Mouse (Mus musculus) intestine, embryonic 16.5 days (tissue): Measurements from ENCODE around the gene Wdr64. TPM values are rescaled to one million over a fixed set of nuclear protein-coding genes. Genes with fewer than 3 reads are reported as not detected.

Source experiments
- ATAC-seq: fragments of 200-750 bp; cut with Nextera tagmentation; 2 replicates; pipeline ENCODE4 v1.8.0; 2017; ENCODE audit warnings: moderate TSS enrichment, moderate library complexity
- H3K27ac ChIP-seq: fragments of 300-500 bp; sonication (generic); 2 replicates; pipeline ENCODE4 v1.5.1; 2014; ENCODE audit warnings: mild to moderate bottlenecking, low read length
- H3K27me3 ChIP-seq: fragments of 300-500 bp; sonication (generic); replicated peaks from 2 replicates; pipeline ENCODE4 v1.6.1; 2014; ENCODE audit warnings: low read length, control low read depth, mixed read lengths; ENCODE audit not compliant: control insufficient read depth, insufficient read depth
- H3K36me3 ChIP-seq: fragments of 300-500 bp; sonication (generic); 2 replicates; pipeline ENCODE4 v1.6.1; 2014; ENCODE audit warnings: low read length, control low read depth; ENCODE audit not compliant: control insufficient read depth, insufficient read depth
- H3K4me1 ChIP-seq: fragments of 300-500 bp; sonication (generic); 2 replicates; pipeline ENCODE4 v1.6.1; 2014; ENCODE audit warnings: low read length, control low read depth, mixed read lengths; ENCODE audit not compliant: control insufficient read depth, insufficient read depth
- H3K4me2 ChIP-seq: fragments of 300-500 bp; sonication (generic); 2 replicates; pipeline ENCODE4 v1.6.1; 2014; ENCODE audit warnings: low read depth, low read length, control low read depth
- H3K4me3 ChIP-seq: fragments of 300-500 bp; sonication (generic); 2 replicates; pipeline ENCODE4 v1.5.1; 2014; ENCODE audit warnings: mild to moderate bottlenecking, low read length
- H3K9ac ChIP-seq: fragments of 300-500 bp; sonication (generic); 2 replicates; pipeline ENCODE4 v1.6.1; 2014; ENCODE audit warnings: low read depth, low read length
- H3K9me3 ChIP-seq: fragments of 300-500 bp; sonication (generic); 2 replicates; pipeline ENCODE4 v1.6.1; 2016; ENCODE audit warnings: low read length, control low read depth; ENCODE audit not compliant: control insufficient read depth
- WGBS: fragments of 180-500 bp; shearing (Covaris S2); extraction: QIAGEN DNeasy Blood & Tissue Kit; methylation state at CpG from one replicate; pipeline ENCODE4 v1.1.7; 2014; 5-methylcytosine and 5-hydroxymethylcytosine counted together
- polyA plus RNA-seq: library from polyadenylated mRNA; unstranded; fragments of >200 nt; fragmentation: Nextera tagmentation; extraction: Ambion mirVana; gene quantifications from 2 replicates; pipeline ENCODE4 v1.2.1, GENCODE M21; 2015

Wdr64 gene
- polyA plus RNA-seq, 1 experiment from 2014 or later, result not detected

DNA sequence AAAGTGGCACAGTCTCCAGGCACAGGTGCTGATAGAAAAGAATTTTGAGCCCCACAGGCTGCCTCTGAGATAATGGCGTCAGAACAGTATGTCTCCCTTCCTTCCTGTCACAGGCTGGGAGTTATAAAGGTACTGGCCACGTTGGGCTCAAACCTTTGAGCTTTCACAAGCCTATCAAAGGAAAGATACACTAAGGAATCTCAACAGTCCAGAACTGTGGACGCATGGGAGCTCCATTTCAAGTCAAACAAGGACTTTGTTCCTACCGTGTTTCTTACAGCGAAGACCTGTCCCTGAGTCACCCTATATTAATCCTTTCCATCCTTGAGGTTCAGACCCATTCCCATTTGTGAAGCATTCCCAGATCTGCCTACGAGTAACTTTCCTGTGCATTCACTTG lies 20.9 kb upstream of the Wdr64 start:
- no peak overlapping the region for H3K4me2 ChIP-seq
- no peak overlapping the region for H3K27ac ChIP-seq
- H3K36me3 ChIP-seq, result no peaks in the 10 kb centered on the region
- H3K9me3 ChIP-seq, result no peaks in the 10 kb centered on the region
- no peaks in the 10 kb centered on the region for H3K4me1 ChIP-seq
- H3K27me3 ChIP-seq, result no peaks in the 10 kb centered on the region
- ATAC-seq, result peak; percentile 77
- H3K4me3 ChIP-seq, result no peak overlapping the region
- no peak overlapping the region for H3K9ac ChIP-seq
- 66% methylated on average over 6 of the region's 6 CpGs for WGBS

DNA sequence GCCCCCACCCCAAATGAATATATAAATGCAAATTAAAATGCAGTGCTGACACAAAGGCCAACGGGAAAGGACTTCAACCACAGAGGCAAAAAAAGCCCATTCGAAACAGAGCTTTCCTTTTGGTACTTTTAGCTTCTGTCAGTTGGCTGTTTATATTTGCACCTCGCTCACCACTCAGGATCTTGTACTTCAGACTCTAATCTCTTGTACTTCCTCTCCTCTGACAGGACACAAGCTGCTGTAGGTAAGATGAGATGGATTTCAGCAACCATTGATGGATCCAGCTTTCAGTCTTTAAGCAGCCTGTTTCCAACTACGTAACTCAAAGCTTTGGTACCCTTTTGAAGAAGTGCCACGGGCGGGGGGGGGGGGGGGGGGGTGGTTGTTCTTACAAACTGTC lies 17.4 kb upstream of the Wdr64 start:
- ATAC-seq, result no peak
- no peak overlapping the region for H3K27ac ChIP-seq
- no peaks in the 10 kb centered on the region for H3K4me1 ChIP-seq
- H3K4me3 ChIP-seq, result no peak overlapping the region
- H3K27me3 ChIP-seq, result no peaks in the 10 kb centered on the region
- no peak overlapping the region for H3K4me2 ChIP-seq
- H3K9me3 ChIP-seq, result no peaks in the 10 kb centered on the region
- WGBS, result 77% methylated on average over 6 of the region's 6 CpGs
- no peaks in the 10 kb centered on the region for H3K36me3 ChIP-seq
- no peak overlapping the region for H3K9ac ChIP-seq

DNA sequence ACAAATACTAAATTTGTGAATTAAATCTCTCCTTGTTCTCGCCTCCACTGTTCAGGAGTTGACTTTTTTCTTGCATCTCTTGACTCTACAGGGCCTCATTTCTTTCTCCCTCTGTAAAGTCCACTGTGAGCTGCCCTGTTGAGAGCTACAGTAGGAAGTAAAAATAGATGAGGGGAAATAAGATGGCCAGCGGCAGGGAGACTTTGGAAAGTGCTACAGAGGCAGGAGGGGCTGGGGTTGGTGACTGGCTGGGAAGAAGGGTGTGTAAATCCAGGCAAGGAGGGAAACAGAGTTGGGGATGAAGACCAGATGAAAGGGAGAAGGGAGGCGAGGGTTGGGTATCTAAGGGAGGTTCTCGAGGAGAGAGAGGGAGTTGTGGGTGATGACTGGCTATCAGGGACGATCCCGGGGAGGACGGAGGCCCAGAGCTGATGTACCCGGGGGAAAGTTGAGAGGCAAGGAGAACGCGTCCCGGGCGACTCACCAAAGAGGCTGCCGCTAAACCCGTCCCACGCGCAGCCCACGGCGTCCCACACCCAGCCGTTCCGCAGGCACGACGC lies 6.6 kb upstream of the Wdr64 start:
- H3K27ac ChIP-seq, result peak overlapping the region; percentile 84

DNA sequence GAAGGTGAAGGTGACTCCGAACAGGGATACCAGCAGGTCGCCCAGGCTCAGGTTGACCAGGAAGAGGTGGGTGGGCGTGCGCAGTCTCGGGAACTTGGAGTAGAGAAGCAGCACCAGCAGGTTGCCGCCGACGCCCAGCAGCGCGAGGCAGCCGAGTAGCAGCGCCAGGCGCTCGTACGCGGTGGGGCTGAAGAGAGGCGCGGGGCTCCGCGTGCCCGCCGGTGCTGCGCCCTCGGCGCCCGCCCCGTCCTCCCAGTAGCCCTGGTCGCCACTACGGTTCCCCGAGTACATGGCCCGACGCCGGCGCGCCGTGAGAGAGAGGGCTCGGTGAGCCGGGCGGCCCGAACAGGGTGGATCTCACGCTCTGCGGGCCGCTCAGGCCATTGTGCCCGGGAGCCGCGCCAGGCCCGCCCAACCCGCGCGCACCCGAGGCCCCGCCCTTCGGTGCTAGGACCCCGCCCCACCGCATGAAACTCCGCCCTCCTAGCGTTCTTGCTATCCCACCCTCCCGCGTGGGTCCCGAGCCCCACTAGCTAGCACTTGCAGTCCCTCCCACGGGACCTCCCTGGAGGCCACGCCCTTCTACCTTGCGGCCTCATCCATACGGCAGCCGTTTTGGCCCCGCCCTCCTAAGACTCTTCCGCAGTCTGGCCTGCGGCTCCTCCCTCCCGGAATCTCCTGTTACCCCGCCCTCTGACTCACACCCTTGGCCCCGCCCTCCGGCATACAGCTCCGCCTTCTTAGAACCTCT lies 6.0 kb upstream of the Wdr64 start, which contains the start of the genes Opn3 and Chml:
TSS of gene Opn3 (minus strand) at position 531 of the 751 bp plus-strand sequence.
TSS of gene Chml (minus strand) at position 656 of the 751 bp plus-strand sequence.
- peak within 1 kb of the TSS; percentile 91 for H3K9ac ChIP-seq
- H3K4me1 ChIP-seq, result peaks cover 8% of the 10 kb centered on the region
- peak; percentile 98 for ATAC-seq
- no peaks in the 10 kb centered on the region for H3K27me3 ChIP-seq
- no peaks in the 10 kb centered on the region for H3K9me3 ChIP-seq
- peak within 1 kb of the TSS; percentile 82 for H3K4me3 ChIP-seq
- WGBS, result under 1% methylated on average over 62 of the region's 73 CpGs
- H3K27ac ChIP-seq, result peak within 1 kb of the TSS; percentile 84
- H3K4me2 ChIP-seq, result peak within 1 kb of the TSS; percentile 73
- H3K36me3 ChIP-seq, result no peaks in the 10 kb centered on the region

More for the DNA sequence above, 6.6 kb upstream of the Wdr64 start:
- peak overlapping the region; percentile 91 for H3K9ac ChIP-seq
- WGBS, result 2% methylated on average over 22 of the region's 22 CpGs
- no peaks in the 10 kb centered on the region for H3K27me3 ChIP-seq
- H3K9me3 ChIP-seq, result no peaks in the 10 kb centered on the region
- no peaks in the 10 kb centered on the region for H3K36me3 ChIP-seq
- no peak for ATAC-seq
- peaks cover 8% of the 10 kb centered on the region for H3K4me1 ChIP-seq
- H3K4me3 ChIP-seq, result peak overlapping the region; percentile 82
- H3K4me2 ChIP-seq, result peak overlapping the region; percentile 73

DNA sequence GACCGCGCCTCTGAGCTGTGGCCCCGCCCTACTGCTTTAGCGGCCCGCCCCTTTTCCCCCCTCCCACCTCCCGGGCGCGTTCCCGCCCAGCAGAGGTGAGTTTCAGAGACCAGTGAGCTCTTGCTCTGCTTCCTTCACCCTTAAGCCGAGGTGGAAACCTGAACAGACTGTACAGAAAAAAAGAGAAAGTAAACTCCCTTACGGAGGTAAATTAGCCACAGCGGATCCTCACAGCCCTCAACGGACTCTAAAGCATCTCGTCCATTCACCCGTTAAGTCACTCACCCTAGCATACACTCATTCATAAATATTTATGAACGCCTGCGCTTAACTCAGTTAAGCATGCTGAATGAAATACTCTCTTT lies 5.4 kb upstream of the Wdr64 start:
- ATAC-seq, result peak; percentile 89
- H3K4me1 ChIP-seq, result peaks cover 8% of the 10 kb centered on the region
- peak overlapping the region; percentile 61 for H3K4me2 ChIP-seq
- H3K9me3 ChIP-seq, result no peaks in the 10 kb centered on the region
- under 1% methylated on average over 17 of the region's 17 CpGs for WGBS
- H3K9ac ChIP-seq, result peak overlapping the region; percentile 55; the same call in 1 of the 2 replicates
- H3K27me3 ChIP-seq, result no peaks in the 10 kb centered on the region
- H3K27ac ChIP-seq, result no peak overlapping the region
- no peaks in the 10 kb centered on the region for H3K36me3 ChIP-seq
- H3K4me3 ChIP-seq, result peak overlapping the region; percentile 82

DNA sequence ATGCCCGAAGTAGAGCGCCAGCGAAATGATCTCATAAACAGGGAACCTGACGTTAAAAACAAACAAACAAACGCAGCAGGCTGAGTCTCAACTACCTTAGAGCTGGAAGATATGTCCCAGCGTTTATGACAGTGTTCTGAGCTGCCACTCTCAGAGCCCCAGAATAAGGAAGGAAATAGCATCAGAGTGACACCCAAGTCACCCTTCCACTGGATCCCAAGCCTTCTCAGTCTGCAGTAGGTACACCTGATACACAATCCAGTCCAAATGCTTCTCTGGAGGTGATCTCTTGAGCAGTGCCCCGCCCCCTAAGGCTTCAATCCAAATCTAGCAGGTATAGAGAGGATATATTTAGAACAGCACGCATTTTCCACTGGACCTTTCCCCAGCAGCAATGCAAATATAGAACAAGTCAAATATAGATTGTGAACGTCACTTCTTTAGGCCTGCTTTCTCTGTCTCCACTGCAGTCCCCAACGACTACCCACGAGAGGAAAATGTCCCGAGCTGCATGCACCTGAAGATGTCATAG lies 4.9 kb upstream of the Wdr64 start:
- Histone ChIP-seq H3K4me3 (peak overlapping the region; percentile 82), H3K9ac (peak overlapping the region; percentile 55; the same call in 1 of the 2 replicates), H3K4me1 (peaks cover 8% of the 10 kb centered on the region), H3K27me3 (no peaks in the 10 kb centered on the region), H3K36me3 (no peaks in the 10 kb centered on the region), H3K9me3 (no peaks in the 10 kb centered on the region), H3K4me2 (peak overlapping the region; percentile 61), H3K27ac (no peak overlapping the region)
- 37% methylated on average over 12 of the region's 12 CpGs for WGBS
- ATAC-seq, result peak; percentile 4

DNA sequence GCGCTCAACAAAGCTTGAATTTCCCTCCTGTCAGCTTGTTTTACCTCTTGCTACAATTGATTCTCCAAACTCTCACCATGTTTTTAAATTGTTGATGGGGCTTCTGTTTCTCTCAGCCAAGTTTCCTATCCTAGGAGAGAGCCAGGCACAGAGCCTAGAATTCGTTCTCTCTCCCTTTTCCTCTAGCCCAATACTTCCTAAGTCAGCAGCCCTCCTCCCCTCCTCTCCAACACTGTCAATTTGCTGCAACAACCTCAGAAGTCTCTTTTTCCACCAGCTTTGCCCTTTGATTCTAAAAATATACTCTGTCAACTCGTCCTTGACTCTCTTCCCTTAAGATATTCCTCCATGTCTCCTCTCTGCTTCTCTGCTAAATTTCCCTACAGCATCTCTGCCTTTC lies 982 bp downstream of the Wdr64 start:
- H3K4me1 ChIP-seq, result no peaks in the 10 kb centered on the region
- 61% methylated on average over 3 of the region's 3 CpGs for WGBS
- no peak overlapping the region for H3K4me2 ChIP-seq
- H3K27ac ChIP-seq, result no peak overlapping the region
- no peak overlapping the region for H3K4me3 ChIP-seq
- H3K9me3 ChIP-seq, result no peaks in the 10 kb centered on the region
- no peaks in the 10 kb centered on the region for H3K36me3 ChIP-seq
- no peaks in the 10 kb centered on the region for H3K27me3 ChIP-seq
- H3K9ac ChIP-seq, result no peak overlapping the region
- no peak for ATAC-seq

DNA sequence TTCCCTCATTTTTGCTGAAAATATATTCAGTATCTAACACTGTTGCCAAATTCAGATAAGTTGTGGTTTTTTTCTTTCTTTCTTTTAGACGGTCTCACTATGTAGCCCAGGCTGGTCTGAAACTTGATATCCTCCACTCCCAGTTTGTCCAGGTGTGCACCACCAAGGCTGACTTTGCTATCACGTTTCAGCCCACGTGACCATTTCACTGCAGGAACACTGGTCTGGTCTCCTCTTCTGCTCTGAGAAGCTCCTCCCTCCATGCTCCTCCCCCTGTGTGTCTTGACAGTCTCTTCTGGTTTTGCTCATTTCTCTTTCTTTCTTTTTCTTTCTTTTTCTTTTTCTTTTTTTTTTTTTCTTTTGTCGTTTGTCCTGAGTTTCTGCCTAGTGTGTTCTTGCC lies 1.4 kb downstream of the Wdr64 start:
- no peak for ATAC-seq

DNA sequence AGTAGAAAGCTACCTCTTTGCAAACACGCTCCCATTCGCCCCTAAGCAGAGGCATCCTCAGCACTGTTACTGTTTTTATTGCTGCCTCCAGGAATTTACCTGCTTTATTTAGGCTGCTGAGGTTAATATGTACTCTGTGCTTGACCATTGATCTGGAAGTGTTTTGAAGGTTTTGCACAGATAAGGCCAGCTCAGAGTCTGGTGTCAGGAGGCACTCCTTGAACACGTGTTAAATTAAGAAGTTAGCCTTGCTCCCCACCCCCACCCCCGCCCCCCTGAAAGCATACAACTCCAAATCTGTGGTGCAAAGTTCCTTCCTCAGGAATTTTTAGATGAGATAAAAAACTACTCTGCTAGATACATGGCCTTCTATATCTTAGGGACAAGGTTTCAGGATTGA lies 2.8 kb downstream of the Wdr64 start:
- H3K27ac ChIP-seq, result no peak overlapping the region
- WGBS, result 50% methylated on average over 4 of the region's 4 CpGs

More for the DNA sequence above, 1.4 kb downstream of the Wdr64 start:
- Histone ChIP-seq H3K4me1 (no peaks in the 10 kb centered on the region), H3K4me3 (no peak overlapping the region), H3K27me3 (no peaks in the 10 kb centered on the region), H3K9me3 (no peaks in the 10 kb centered on the region), H3K27ac (no peak overlapping the region), H3K36me3 (no peaks in the 10 kb centered on the region), H3K9ac (no peak overlapping the region), H3K4me2 (no peak overlapping the region)
- 33% methylated on average over 4 of the region's 4 CpGs for WGBS

More for the DNA sequence above, 2.8 kb downstream of the Wdr64 start:
- Histone ChIP-seq H3K9me3 (no peaks in the 10 kb centered on the region), H3K4me1 (no peaks in the 10 kb centered on the region), H3K27me3 (no peaks in the 10 kb centered on the region), H3K4me3 (no peak overlapping the region), H3K9ac (no peak overlapping the region), H3K4me2 (no peak overlapping the region), H3K36me3 (no peaks in the 10 kb centered on the region)
- peak; percentile 87 for ATAC-seq
